Mouse (Mus musculus): ENCODE data around the gene Fbxw4.

Gene Fbxw4

DNA sequence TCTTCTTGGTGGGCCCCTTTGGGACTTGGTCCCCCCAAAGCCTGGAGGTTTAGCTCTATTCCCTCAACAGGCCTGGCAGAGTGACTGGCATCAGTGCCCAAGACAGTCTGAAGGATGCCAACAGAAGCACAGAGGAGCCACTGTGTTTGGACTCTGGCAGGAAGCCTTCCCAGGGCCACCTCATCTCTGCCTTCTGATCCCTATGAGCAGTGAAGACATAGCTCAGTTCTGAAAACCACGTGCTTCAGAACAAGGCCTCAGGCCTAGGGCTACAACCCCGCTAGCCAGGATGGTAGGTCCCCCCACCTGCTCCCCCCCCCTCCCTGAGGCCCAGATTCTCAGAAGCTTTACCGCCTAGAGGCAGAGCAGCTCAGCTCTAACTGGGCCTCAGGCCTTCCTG, 45.2 kb downstream of the Fbxw4 start:
- DNase-seq (ENCODE audit: low spot score) = no peak

DNA sequence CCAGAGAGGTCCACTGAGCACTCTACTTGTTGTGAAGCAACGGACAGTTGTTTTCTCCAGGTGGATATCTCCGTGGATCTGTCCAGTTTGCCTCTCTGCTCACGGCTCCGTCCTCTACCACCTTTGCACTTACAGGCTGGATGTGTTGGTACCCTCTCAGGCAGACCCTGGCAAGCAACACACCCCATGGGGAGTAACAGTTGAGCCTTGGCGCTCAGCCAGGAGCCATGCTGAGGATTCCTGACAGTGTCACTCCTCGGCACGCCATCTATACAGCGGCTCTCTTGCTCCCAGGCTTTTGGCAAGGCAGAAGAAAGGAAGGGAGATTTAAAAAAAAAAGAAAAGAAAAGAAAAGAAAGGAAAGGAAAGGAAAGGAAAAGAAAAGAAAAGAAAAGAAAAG, 45.7 kb downstream of the Fbxw4 start:
- DNase-seq (ENCODE audit: low spot score) = no peak

DNA sequence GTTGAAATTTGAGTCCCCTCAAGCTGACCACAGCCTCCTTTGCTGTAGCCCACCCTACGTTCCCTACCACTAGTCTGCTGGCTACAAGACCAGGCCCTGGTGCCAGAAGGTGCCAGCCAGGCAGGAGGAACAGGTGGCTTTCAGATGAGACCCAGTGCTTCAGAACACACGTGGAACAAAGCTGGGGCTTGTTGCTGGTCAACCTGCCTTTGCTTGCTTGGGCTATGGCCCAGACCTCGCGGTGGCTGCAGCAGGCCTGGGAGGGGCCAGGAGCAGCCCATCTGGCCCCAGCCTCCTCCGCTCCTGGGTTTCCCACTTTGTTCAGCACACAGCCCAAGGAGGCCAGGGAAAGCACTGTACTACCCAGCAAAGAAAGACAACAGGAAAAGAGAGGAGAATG, 49.3 kb downstream of the Fbxw4 start:
- no peak for DNase-seq (ENCODE audit: low spot score)

DNA sequence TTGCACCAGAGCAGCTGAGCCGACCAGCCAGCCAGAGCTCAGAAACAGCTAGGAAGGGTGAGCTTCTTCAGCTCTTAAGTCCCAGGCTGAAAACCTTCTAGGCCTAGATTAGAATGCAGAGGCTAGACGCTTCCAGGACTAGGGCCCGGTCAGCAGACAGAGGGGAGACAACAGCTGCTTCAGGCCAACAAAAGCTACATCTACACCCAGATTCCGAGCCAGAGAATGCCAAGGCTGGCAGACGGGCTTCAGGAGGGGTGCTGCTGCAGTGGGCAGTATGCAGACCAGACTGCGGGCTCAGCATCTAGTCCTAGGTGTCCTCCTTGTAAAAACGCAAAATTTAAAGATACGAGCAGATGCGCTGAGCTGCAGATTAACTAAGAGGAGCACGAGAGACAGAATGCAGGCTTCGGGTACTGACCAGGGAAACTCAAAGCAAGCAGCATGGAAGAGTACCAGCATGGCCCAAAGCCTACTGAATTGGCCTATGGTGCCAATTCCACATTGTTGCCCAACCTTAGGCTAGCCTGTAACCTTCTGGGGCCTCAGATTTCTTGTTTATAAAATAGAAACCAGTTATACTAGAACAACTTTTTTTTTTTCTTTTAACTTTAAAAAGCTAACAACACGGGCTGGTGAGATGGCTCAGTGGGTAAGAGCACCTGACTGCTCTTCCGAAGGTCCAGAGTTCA, 51.3 kb downstream of the Fbxw4 start:
- no peak for DNase-seq (ENCODE audit: low spot score)

DNA sequence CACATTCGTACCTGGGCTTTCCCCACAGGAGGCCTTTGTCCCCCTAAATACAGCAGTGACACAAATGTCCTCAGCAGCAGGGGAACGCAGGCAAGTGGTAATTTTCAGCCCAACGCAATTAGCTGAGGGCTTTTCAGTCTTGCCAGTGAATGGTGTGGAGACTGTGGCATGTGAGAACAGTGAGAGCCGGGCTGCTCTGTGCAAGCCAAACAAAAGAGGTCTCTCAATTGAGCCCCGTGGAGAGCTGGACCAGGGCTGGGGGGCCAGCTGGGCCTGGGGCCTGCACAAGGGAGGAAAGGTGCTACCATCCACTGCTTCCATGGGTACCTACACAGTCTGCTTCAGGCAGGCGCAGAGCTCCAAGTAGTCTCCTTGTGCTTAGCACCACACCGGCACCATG, 52.6 kb downstream of the Fbxw4 start:
- DNase-seq (ENCODE audit: low spot score) = no peak

DNA sequence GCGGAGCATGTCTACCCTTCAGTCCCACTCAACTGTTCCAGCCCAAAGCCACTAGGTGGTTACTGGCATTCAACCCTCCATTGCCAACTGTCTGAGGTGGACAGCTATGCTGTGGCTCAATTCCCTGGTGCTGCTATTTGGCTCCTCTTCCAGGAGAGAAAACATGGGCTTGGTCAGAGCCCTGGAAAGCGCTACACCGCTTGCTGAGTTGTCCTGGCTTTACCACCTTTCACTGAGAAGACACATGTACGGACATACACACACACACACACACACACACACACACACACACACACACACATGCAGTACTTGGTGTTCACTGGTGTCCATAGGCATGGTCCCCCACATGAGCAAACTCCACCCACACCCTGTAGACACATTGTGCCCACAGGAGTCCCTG, 53.4 kb downstream of the Fbxw4 start:
- DNase-seq (ENCODE audit: low spot score) = no peak

DNA sequence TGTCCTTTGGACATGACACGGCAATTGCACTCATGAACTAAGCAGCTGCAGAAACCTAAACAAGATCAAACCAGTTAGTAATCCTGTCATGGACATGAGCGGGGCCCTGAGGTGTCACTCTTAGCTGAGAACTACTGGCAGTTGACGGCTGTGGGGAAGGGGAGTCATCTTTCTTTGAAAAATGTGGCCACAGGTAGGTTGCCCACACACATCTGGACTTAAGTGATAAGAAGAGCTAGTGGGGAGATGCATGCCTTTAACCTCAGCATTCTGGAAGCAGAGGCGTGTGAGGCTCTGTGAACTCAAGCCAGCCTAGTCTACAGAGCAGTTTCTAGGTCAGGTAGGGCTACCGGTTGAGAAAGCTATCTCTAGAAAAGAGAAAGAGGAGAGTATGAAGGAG, 57.5 kb downstream of the Fbxw4 start:
- no peak for DNase-seq (ENCODE audit: low spot score)

DNA sequence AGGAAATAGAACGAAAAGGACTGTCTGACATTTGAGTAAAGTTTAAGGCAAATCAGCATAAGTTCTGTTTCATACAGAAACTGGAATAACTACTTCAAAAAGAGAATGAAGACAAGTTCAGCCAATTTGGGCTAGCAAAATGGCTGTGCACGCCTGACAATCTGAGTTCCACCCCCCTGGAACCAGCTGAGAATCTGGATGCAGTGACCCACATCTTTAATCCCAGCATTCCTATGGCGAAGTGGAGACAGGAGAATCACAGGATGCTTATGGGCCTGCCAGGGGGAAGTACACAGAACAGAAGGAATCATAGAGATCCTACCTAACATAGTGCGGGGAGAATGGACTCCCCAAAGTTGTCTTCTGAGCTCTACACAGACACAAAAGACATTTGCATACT, 63.0 kb downstream of the Fbxw4 start:
- no peak for DNase-seq (ENCODE audit: low spot score)

DNA sequence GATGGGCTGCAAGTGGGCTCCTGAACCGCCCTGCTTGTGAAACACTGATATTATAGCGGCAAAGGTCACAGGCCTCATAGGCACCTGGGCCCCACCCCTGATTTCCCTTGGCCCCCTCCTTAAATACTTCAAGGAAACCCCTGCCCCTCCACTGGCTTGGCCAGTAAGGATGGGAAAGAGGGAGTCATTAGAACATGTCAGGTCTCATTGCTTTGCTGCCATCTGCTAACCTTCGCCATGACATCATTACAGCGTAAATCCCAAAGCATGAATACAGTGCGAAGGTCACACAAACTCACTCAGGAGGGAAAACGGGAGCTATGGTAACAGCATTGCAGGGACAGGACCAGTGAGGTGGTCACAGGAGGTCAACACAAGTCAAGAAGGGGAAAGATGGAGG, 63.7 kb downstream of the Fbxw4 start:
- DNase-seq (ENCODE audit: low spot score) = no peak

DNA sequence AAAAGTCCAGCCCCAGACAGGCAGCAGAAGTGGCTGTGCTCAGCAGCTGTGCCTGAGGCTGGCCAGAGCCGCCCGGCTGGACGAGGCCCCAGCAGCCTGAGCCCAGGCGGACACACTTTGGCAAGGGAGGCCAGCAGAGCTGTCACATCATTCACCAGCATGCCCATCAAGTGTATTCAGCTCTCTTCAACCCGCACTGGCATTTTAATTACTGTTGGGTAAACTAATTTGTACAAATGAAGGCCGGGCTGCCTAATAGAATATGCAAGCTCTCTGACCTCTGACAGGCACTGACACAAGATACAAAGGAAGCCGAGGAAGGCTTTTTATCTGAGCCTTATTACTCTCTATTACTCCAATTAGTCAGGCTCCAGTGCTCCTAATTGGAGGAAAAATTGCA, 64.1 kb downstream of the Fbxw4 start:
- DNase-seq (ENCODE audit: low spot score) = no peak

DNA sequence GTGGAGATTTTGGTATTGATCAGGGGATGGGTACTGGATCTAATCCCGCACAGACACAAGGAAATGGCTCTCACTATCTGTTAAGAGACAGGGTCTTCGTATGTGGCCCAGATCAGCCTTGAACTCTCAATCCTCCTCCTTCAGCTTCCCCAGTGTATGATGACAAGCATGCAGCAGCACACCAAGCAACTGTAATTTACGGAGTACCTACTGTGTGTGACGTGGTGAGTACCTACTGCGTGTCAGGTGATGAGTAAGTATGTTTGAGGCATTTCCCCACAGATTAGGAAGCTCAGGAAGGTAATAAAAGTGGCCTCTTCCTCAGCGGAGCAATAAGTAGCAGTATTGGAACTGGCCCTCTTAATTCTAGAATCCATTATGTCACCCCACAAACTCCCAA, 64.6 kb downstream of the Fbxw4 start:
- no peak for DNase-seq (ENCODE audit: low spot score)

DNA sequence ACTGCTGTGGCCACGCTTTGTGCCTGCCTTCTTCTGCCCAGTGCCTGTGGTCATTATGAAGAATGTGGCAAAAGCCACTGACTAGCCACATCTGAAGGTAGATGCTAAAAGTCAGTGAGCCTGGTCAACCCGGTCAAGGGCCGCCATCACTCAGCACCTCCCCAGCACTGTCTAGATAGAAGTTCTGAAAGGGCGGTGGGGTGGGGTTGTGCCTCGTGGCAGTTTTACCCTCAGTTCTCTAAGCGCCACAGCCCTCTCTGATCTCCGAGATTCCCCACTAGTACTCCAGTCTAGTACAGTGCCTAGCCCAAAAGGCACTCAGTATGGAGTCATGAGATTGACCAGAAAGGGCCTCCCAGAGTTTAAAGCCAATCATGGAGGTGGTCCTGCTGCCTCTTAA, 66.0 kb downstream of the Fbxw4 start:
- DNase-seq (ENCODE audit: low spot score) = no peak

DNA sequence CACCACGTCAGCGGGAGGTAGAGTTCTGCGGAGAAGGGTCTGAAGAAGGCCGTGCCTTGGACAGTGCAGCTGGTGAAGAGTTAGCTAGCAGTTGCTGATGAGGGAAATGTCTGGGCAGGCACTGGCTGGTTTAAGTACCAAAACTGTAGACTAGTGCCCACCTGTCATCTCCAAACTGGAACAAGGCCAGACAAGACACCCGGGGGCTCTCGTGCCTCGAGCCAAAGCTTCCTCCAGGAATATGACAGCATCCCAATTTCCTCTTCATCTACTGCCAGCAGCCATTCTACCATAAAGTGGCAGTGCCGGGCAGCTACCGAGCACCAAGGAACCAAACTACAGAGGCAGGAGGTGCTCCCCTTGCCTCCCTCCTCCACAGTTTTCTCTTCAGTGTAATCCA, 67.2 kb downstream of the Fbxw4 start:
- no peak for DNase-seq (ENCODE audit: low spot score)

DNA sequence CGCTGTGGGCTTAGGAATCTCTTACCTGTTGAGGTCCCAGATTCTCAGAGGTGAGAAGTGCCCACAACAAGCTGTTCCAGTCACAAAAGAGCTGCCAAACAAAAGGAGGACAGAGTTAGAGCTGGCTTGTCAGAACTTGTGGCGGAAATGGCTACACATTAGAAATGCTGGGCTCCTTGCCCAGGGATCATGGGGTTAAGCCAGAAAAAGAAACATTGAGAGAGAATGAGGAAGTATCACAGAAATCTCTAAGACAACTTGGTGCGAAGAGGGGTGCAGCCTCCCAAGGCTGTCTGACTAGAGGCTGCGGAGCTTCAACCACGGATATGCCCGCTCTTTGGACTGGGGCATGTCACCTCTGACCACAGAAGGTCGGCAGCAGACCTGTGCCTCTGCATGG, 68.4 kb downstream of the Fbxw4 start:
- peak; percentile 61 for DNase-seq (ENCODE audit: low spot score)

DNA sequence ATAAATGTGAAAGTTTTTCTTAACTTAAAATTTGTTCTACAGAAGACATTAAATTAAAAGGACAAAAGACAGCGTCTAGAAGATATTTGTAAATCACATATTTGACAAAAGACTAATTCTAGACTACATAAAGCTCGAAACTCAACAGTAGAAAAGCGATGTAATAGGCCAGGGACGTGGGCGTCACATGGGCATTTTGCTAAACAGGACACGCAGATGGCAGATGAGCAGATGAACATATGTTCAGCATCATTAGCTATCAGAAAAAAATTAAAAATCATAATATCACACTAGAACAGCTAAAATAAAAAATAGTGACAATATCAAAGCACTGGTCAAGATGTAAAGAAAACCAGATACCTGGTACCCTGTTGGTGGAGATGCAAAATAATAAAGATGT, 70.4 kb downstream of the Fbxw4 start:
- no peak for DNase-seq (ENCODE audit: low spot score)

DNA sequence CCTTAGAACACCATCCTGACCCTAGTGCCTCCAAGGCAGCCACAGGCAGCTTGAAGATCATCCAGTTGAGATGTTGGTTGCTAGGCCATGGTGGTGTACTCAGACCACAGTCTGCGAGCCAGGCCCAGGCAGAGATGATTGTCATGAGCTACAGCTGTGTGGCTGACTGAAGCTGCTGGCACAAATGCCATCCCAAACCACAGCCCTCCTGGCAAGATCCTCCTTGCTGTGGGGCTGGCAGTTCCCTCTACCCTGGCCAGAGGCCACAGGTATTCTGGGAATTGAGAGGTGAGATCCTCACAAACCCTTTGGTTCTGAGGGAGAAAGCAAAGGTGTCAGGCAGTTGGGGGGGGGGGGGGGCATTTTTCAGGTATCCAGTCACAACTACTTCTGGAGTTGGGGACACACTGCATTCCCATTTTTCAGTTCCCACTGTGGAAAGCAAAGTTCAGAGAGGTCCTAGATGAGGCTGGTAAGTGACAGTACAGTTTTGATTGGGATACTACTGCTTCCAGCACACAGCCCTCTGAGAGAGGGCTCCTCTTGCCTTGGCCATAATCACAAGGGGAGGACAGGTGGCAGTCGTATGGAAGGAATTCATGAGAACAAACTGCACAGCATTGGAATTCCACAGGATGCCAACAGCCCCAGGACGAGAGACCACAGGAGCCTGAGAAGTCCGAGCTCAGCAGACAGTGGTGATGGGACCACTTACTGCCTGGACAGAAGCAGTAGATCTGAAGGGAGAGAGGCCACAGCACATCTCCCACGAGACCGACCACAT, 72.4 kb downstream of the Fbxw4 start:
- DNase-seq (ENCODE audit: low spot score) = no peak

DNA sequence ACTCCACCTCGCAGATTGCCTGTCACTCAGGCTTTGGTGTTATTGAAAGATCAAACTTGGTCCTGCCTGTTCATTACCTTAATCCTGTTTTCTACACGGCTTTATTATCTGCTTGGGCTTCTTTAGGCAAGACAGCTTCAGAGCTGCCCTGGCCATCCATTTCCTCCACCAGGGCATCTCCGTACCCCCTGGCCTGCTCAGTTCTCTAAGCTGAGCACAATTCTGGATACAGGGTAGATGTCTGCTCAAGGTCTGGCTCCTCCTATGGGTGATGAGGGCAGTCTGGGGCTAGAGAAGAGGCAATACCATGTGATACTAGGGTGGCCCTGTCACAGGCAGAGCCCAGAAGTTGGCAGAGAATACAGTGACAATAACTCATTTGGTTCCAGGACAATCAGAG, 73.3 kb downstream of the Fbxw4 start:
- DNase-seq (ENCODE audit: low spot score) = no peak

DNA sequence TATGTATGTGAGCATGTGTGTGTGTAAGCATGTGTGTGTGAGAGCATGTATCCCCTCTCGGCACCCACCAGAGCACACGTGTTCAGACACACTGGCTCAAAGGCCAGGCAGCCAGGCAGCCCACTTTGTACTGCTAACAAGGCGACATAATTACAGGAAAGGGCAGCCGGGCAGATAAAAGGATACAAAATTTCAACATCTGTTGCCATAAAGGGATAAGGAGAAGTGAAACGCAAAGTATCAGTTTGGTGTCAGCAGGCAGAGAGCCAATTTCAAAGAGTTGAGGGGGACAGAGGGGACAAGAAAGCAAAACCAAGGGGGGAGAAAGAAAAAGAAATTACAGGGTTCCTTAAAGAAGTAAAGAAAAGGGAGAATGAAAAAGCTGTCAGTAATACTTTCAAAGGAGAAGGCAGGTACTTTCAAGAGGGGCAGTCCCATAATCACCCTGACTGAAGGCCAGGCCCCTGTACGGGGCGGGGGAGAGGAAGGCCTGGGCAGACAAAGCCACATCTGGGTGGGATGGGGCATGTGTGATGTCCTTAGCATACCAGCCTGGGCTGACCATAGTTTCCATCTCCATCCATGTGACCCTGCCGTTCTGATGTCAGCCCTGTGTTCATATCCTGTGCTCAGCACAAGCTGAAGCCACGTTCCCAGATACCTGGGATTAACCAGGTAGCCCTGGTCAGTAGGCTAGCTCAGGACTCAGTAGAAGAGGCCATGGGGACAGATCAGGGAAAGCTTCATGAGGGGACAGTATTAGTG, 75.1 kb downstream of the Fbxw4 start:
- DNase-seq (ENCODE audit: low spot score) = no peak

DNA sequence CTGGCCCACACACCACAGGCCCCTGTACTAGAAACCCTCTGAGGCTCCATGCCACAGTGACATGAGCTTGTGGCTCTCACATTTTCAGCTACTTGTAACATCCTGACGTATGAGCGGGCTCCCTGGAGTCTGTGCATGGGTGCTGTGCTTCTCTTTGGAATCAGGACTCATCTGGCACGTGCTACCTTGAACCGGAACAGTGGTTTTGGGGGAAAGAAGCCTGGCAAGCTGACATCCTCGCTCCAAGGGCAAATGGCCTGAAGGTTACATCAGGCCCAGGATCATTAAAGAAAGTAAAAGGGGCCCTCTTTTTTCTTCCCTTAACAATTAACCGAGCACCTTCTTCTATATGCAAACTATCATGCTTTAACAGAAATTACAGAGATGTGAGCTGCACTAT, 77.0 kb downstream of the Fbxw4 start:
- no peak for DNase-seq (ENCODE audit: low spot score)

DNA sequence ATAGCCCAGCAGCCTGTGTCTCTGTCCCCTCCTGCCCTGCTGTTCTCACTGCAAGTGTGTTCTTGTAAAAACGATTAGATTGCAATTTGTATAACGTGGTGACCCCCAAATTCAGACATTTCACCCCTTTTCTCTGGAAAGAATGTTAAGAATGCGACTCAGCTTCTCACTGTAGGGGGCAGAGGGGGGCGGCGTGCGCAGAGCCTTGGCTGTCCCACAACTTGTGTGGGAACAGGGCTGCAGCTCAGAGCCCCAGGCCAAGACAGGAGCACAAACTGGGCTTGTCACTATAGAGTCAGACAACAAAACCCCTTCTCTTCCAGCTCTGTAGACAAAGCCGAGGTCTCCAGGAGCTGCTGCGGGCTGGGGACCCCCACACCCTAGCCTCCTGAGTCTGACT, 78.0 kb downstream of the Fbxw4 start:
- no peak for DNase-seq (ENCODE audit: low spot score)

DNA sequence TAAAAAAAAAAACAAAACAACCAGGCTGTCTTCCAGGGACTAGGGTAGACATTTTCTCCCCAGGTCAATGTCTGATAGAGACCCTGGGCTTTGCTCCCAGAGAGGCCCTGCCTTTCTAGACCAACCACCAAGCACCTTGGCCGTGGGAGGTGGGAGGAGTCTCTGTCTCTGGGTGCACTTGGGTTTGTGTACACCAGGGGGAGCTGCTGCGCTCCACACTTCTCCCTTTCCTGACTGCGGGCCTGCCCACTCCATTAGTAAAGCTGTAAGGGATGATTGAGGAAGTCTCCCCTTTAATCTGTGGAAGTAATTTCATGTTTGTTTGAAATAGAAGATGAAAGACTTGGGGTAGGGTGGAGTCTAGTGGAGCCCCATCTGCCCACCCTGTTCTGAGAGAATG, 78.9 kb downstream of the Fbxw4 start:
- peak; percentile 55 for DNase-seq (ENCODE audit: low spot score)

DNA sequence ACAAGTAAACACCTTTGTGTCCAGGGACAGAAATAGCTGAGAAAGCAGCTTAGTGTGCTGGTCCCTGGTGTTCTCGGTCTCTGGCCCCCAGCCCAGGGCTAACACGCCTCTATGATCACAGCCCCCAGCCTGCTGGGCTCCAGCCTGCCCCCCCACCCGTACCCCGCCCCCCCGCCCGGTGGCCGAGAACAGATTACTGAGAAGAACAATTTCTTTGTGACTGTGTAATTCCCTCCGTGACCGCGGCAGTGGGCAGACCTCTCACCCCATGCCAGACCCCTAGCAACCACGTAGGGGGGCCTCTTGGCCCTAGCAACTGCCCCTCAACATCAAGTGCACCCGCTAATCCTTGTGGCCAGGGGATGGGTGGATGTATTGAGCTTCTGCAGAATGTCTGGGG, 79.9 kb downstream of the Fbxw4 start:
- DNase-seq (ENCODE audit: low spot score) = no peak

DNA sequence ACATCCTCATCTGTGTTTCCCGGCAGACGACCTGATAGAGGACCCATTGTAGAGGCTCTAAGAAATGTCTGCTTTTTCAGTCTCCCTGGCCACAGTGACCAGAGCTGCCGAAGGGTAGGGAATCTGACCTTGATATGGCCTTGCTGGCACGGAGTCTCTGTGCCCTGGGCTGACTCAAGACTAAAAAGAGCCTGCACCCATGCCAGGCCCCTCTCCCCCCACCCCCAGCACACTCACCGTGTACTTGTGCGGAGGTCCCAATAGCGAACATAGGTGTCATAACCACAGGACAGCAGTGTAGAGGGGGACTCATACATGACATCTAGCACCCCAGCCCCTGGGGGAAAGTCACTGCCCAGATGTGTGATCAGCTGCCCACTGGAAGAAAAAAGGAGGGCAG, 80.7 kb downstream of the Fbxw4 start:
- DNase-seq (ENCODE audit: low spot score) = no peak
